ENCODE assay signal across 8 mouse cellular contexts in the genomic region with DNA sequence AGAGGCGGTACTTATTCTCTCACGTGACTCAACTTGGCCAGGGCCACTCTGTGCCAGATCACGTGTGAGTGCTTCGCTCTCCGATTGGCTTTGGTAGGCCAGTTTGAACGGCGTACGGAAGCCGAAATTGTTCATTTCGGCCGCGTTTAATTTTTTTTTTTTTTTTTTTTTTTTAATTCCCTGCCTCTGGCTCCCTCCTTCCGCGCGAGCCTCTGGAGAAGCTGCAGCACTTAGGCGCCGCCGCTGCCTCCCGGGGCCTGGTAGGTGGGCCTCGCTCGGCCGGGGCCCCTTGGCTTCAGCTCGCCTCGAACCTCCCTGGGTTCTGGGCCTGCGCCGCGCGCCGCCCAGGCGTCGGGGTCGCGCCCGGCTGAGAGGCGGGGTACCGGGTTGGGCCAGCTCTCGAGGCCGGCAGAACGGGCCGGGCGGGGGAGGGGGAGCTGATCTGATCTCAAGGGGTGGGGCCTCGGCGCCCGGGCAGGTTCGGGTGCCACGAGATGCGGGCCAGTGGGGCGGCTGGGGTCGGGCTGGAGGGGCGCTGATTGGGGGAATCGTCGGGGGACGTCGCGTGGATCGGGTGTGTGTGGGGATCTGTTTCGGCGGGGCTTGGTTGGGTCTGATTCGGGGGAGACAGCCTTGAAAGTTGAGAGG. TPM values are rescaled to one million over a fixed set of nuclear protein-coding genes. Genes with fewer than 3 reads are reported as not detected.
DNase-seq lines count a peak whose midpoint lies in the region; ATAC-seq and TF ChIP-seq lines count a peak whose summit lies in the region.

Tnpo2 (plus strand) TSS at position 198 of the 648 bp plus-strand sequence.

- peak; percentile 92 for ATAC-seq in embryonic facial prominence, embryonic 15.5 days (ENCODE audit: insufficient number of reproducible peaks, low FRiP score, low TSS enrichment, low read depth)
- peak; percentile 92 for ATAC-seq in limb, embryonic 14.5 days (ENCODE audit: low FRiP score, low read depth)
- ATAC-seq in midbrain, postnatal 0 days (ENCODE audit: low FRiP score), result peak; percentile 93

- peak within 1 kb of the TSS; percentile 87 for H3K4me2 ChIP-seq in embryonic facial prominence, embryonic 15.5 days (replicated peaks)
- peak within 1 kb of the TSS; percentile 88 for H3K4me2 ChIP-seq in limb, embryonic 14.5 days (replicated peaks; ENCODE audit: low read depth, low read length, severe bottlenecking)
- H3K4me2 ChIP-seq in midbrain, postnatal 0 days (ENCODE audit: low read depth, low read length, poor library complexity, severe bottlenecking), result peak within 1 kb of the TSS; percentile 98

- no peaks in the 10 kb centered on the region for H3K9me3 ChIP-seq in embryonic facial prominence, embryonic 15.5 days (replicated peaks)
- no peaks in the 10 kb centered on the region for H3K9me3 ChIP-seq in limb, embryonic 14.5 days (ENCODE audit: control insufficient read depth, low read length)
- H3K9me3 ChIP-seq in midbrain, postnatal 0 days (ENCODE audit: low read length), result no peaks in the 10 kb centered on the region

- peaks cover 37% of the 10 kb centered on the region for H3K36me3 ChIP-seq in embryonic facial prominence, embryonic 15.5 days
- peaks cover 42% of the 10 kb centered on the region for H3K36me3 ChIP-seq in limb, embryonic 14.5 days (ENCODE audit: control insufficient read depth, insufficient read depth, low read length)
- H3K36me3 ChIP-seq in midbrain, postnatal 0 days (ENCODE audit: insufficient read depth, low read length), result peaks cover 13% of the 10 kb centered on the region

- H3K9ac ChIP-seq in embryonic facial prominence, embryonic 15.5 days, result peak within 1 kb of the TSS; percentile 89
- peak within 1 kb of the TSS; percentile 89 for H3K9ac ChIP-seq in limb, embryonic 14.5 days (ENCODE audit: low read depth, low read length, severe bottlenecking)
- peak within 1 kb of the TSS; percentile 95 for H3K9ac ChIP-seq in midbrain, postnatal 0 days (replicated peaks; ENCODE audit: low read length, poor library complexity, severe bottlenecking)

- no peak for TF ChIP-seq CTCF in bone marrow, adult 2 months (IDR thresholded peaks at IDR 0.05; ENCODE audit: control insufficient read depth, insufficient read depth, low read length)
- TF ChIP-seq CTCF in midbrain, postnatal 0 days (IDR thresholded peaks at IDR 0.05), result no peak

- TF ChIP-seq POLR2A in bone marrow, adult 2 months (IDR thresholded peaks at IDR 0.05; ENCODE audit: borderline replicate concordance, control insufficient read depth, low read depth, low read length), result no peak
- no peak for TF ChIP-seq POLR2A in limb, embryonic 14.5 days (IDR thresholded peaks at IDR 0.05; ENCODE audit: borderline replicate concordance, extremely low read depth, insufficient read depth, insufficient read length)

- H3K27ac ChIP-seq in bone marrow, adult 2 months (ENCODE audit: control insufficient read depth, insufficient read depth, low read depth, low read length, poor library complexity), result peak within 1 kb of the TSS; percentile 92
- H3K27ac ChIP-seq in embryonic facial prominence, embryonic 15.5 days (replicated peaks), result peak within 1 kb of the TSS; percentile 100
- peak within 1 kb of the TSS; percentile 98 for H3K27ac ChIP-seq in limb, embryonic 14.5 days (replicated peaks; ENCODE audit: low read depth, low read length)
- peak within 1 kb of the TSS; percentile 96 for H3K27ac ChIP-seq in midbrain, postnatal 0 days (ENCODE audit: low read depth, low read length)

- H3K27me3 ChIP-seq in embryonic facial prominence, embryonic 15.5 days, result no peaks in the 10 kb centered on the region
- H3K27me3 ChIP-seq in limb, embryonic 14.5 days (ENCODE audit: control insufficient read depth, insufficient read depth, low read length), result no peaks in the 10 kb centered on the region
- H3K27me3 ChIP-seq in midbrain, postnatal 0 days (ENCODE audit: insufficient read depth, low read length), result no peaks in the 10 kb centered on the region

- peaks cover 1% of the 10 kb centered on the region; the same call in 1 of the 2 replicates for H3K4me1 ChIP-seq in bone marrow, adult 2 months (ENCODE audit: control insufficient read depth, insufficient read depth, low read length)
- H3K4me1 ChIP-seq in embryonic facial prominence, embryonic 15.5 days, result peaks cover 29% of the 10 kb centered on the region
- peaks cover 13% of the 10 kb centered on the region for H3K4me1 ChIP-seq in limb, embryonic 14.5 days (ENCODE audit: control insufficient read depth, insufficient read depth, low read length)
- peaks cover 5% of the 10 kb centered on the region; the same call in 1 of the 2 replicates for H3K4me1 ChIP-seq in midbrain, postnatal 0 days (ENCODE audit: insufficient read depth, low read length)

- H3K4me3 ChIP-seq in bone marrow, adult 2 months (replicated peaks; ENCODE audit: control insufficient read depth, low read depth, low read length), result peak within 1 kb of the TSS; percentile 89
- peak within 1 kb of the TSS; percentile 82 for H3K4me3 ChIP-seq in embryonic facial prominence, embryonic 15.5 days (replicated peaks)
- H3K4me3 ChIP-seq in limb, embryonic 14.5 days (replicated peaks; ENCODE audit: low read length), result peak within 1 kb of the TSS; percentile 74
- H3K4me3 ChIP-seq in midbrain, postnatal 0 days (ENCODE audit: low read depth, low read length), result peak within 1 kb of the TSS; percentile 88

- peak; percentile 99 for DNase-seq in 416B (ENCODE audit: low read depth)
- DNase-seq in heart, adult 8-10 months (ENCODE audit: low spot score), result peak; percentile 93
- peak; percentile 96 for DNase-seq in kidney, adult 9 months
- DNase-seq in limb, embryonic 14.5 days (ENCODE audit: low spot score), result peak; percentile 98
- DNase-seq in midbrain, postnatal 0 days (ENCODE audit: low spot score), result peak; percentile 99
- peak; percentile 73 to 80 for DNase-seq in spleen, postnatal 14 days (ENCODE audit: low spot score in 2 of 2)

- WGBS in bone marrow, adult 2 months, result under 1% methylated on average over 59 of the region's 59 CpGs
- WGBS in embryonic facial prominence, embryonic 15.5 days, result under 1% methylated on average over 58 of the region's 59 CpGs
- WGBS in limb, embryonic 14.5 days, result under 1% methylated on average over 55 of the region's 59 CpGs
- under 1% methylated on average over 59 of the region's 59 CpGs for WGBS in midbrain, postnatal 0 days

RNA-seq across cellular contexts. Expression of gene Tnpo2, which starts in this region (rescaled TPM):
- 35.5 and 49.9 TPM in 2 replicates for polyA plus RNA-seq in bone marrow, adult 2 months (2011; ENCODE audit: insufficient read depth, insufficient read length, low replicate concordance, missing spikeins)
- polyA plus RNA-seq in embryonic facial prominence, embryonic 15.5 days (2015; fragmentation: Nextera tagmentation; extraction: Ambion mirVana), result 31.4 and 32.9 TPM in 2 replicates
- total RNA-seq in heart, adult 8-10 months (2022), result 10 to 100 TPM; 29.6 to 32.4 (median 30.8) TPM
- polyA plus RNA-seq in limb, embryonic 14.5 days (2012; rRNA removed), result 89.9 and 112 TPM in 2 replicates
- polyA plus RNA-seq in limb, embryonic 14.5 days (2014; fragmentation: Nextera tagmentation; extraction: Ambion mirVana), result 16.9 and 18.0 TPM in 2 replicates
- total RNA-seq in midbrain, postnatal 0 days (2014; rRNA removed), result 173 and 174 TPM in 2 replicates
- 53.5 and 53.7 TPM in 2 replicates for polyA plus RNA-seq in midbrain, postnatal 0 days (2015; fragmentation: Nextera tagmentation; extraction: Ambion mirVana)

Comparison
In these comparisons a context has a peak if more than half of its experiments do, and no peak if none do; other contexts are left out.
1. Peak in every context shown above with its lines: DNase-seq, ATAC-seq, H3K4me3 ChIP-seq and H3K27ac ChIP-seq.